Mouse (Mus musculus) CD4-positive, CD25-positive, alpha-beta regulatory T cell, adult 2 months (primary cell): ENCODE data around the gene 2200002D01Rik.
"Not testable (repeated sequence)": the region's sequence is repeated elsewhere in the genome, so short reads cannot be mapped to it uniquely, and the experiment has no call there.

Experiments
- DNase-seq: peaks from one replicate; pipeline ENCODE4 v3.0.0-alpha.2; 2012; ENCODE audit warnings: low read depth, low spot score

Gene 2200002D01Rik

DNA sequence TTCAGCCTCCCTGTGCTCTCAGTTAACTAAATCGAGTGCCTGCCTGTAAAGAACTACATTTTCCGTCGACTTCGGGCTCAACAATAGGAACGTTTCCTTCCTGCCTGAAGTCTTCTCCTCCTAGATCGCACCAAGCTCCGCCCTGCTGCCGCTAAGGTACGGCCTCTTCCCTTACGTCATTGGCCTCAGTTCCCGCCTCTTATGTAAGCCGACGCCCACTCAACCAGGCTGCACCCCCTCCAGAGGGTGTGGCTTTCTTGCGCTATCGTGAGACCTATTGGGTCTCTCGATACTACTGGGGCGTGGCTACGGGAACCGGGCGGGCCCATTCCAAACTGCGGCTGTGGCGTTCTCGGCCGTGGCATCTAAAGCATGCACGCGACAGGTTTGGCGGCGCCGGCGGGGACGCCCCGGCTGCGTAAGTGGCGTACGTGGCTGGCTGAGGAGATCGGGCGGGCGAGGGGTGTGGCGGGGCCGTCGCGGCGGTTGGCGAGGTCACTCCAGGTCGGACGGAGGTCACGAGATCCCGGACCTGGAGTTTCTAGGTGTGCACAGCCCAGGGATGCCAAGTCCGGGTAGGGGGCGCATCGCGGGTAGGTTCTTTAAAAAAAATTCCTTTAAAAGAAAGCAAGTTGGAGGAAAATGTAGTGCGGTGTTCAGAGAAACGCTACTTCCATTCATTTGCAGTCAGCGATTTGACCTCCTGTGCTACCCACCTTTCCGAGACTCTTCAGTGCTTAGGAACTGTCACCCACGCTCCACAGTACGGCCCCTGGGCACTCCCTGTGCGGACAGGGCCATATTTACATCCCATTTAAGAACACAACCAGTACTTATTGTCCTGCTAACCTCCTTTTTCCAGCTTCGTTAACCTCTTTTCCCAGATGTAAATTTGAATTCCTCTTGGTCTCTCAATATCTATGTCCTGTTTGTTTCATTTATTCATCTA, 10.0 kb downstream of the 2200002D01Rik start, which contains the start of gene Yif1b:
Yif1b (plus strand) TSS at position 311 of the 949 bp plus-strand sequence.
- DNase-seq, result peak; percentile 100

- DNase-seq, result not testable (repeated sequence)
Observed at GRCm38 (mm10) chr7:29237596-29237995, 10.7 kb downstream of the 2200002D01Rik start.

GRCm38 (mm10) chr7:29236593-29236992, 11.7 kb downstream of the 2200002D01Rik start:
- no peak for DNase-seq

DNA sequence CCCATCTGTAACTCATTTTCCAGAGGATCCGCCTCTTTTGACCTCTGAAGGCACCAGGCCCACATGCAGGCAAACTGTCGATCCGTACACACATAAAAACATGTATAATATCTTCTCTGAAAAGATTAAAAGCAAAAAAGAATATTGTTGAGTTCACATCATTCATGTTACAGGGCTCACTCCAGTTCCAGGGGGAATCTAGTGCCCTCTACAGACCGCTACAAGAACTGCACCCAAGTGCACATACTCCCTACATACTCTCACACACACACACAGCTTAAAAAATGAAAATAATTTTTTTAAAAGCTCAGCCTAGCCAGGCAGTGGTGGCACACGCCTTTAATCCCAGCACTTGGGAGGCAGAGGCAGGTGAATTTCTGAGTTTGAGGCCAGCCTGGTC, 13.6 kb downstream of the 2200002D01Rik start:
- DNase-seq, result peak; percentile 45

DNA sequence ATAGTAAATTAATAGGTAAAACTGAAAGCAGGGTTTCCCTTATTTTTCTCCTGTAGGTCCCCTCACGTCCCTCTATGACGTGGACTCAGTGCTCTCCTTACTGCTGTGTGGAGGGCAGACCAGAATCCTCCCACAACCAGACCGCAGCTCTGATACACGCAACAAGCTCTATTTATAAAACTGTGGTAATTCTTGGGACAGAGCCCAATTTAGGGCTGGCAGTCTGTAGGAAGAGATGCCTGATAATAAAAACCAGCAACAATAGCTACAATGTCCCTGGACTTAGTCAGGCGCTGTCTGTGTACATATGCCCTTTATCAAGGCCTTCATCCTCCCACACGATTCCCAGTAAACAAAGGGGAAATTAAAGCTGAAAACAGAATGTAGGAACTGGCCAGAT, 14.5 kb downstream of the 2200002D01Rik start:
- no peak for DNase-seq

GRCm38 (mm10) chr7:29232247-29233013, 15.8 kb downstream of the 2200002D01Rik start, which contains the start of gene Kcnk6:
Gene Kcnk6, minus strand, starts transcription at chr7:29232515.
- DNase-seq, result peak; percentile 55

DNA sequence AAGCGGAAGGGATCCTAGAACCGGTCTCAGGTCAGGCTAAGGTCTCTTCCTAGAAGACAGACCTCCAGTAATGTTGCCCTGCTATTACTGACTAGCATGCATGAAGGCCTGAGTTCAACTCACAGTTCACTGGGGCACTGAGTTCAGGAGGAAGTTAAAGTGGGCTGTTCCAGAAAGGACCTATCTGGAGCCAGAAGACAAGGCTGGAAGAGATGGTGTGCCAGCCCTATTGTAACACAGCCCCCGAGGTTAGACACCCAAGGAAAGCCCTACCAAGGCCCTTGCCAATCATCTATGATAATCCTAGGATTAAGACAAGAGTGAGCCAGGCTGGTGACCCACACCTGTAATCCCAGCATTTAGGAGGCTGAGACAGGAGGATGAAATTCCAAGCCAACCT, 16.7 kb downstream of the 2200002D01Rik start:
- no peak for DNase-seq

DNA sequence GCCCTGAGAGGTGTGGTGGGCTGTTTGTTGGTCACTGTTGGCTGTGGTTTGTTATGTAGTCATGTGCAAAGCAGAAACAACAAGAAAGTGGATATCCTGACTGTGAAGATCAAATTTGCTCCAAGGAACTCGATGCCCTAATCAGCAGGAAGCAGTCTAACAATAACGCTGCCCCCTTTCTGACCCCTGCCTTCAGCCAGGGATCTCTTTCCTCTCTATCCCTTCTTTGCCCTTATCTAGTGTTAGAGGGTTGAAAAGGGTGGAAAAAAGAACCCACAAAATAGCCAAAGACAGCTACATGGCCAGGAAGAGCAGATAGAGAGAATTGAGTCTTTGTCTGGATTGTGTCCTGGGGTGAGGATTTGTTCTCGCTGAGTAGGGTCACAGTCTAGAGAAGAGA, 17.7 kb downstream of the 2200002D01Rik start:
- no peak for DNase-seq

- DNase-seq, result no peak
Observed at GRCm38 (mm10) chr7:29228202-29228601, 20.1 kb downstream of the 2200002D01Rik start.

DNA sequence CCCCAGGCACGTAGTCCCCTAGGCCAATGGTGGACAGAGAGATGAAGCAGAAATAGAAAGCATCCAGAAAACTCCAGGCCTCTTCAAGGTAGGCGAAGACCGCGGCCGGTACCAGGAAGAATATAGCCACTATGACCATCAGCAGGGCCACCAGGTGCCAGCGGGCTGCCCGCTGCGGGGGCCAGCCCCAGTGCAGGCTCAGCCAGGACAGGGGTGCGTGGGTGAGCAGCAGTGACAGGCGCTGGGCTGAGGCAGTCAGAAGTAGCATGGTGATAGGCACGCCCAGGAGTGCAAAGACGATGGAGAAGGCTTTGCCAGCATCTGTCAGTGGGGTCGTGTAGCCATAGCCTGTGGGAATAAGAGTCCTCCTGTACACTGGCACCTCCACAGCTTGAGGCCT, 22.7 kb downstream of the 2200002D01Rik start:
- DNase-seq, result no peak

DNA sequence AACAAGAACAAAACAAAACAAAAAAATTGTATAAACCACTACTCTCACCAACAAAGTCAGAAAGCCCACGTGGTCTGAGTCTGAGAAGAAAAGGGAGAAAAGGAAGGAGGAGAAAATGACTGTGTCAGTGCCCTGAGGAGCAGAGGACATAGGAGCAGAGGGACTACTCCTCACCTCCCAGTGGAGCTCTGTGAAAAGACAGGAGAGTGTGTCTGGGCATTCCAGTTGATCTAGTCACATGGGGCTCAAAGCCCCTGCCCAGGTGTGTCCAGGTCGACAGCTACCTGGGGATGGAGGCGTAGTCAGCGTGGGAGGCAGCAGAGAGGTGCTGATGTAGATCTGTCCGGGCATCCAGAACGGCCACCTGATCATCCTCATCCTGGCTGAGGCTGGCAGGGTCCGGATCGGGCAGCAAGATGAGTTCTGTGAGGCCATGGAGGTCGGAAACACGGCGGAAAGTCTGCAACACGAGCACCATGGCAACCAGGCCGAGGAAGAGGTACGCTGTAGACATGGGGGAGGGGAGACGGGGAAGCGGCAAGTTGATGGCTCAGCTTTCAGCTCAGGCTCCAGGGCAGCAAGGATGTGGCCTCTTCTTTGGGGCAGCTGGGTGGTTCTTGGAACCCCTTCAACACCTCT, 23.4 kb downstream of the 2200002D01Rik start:
- peak; percentile 58 for DNase-seq

DNA sequence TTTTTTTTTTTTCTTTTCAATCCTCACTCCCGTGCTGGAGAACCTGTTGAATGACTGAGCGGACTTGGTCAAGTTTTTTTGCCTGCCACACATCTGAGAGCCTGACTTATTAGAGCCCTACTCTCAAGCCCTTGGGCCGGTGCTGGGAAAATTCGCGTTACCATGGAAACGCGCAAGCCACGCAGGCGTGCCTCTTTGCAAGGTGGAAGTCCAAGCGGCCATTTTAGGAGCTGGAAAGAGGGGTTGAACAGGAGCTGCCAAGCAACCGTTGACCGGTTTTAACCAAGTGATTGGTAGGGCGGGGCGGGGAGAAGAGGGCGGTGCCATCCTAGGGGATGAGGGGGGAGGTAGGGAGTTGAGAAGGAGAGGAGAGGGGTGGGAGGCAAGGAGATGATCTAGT, 33.4 kb downstream of the 2200002D01Rik start:
- DNase-seq, result no peak

DNA sequence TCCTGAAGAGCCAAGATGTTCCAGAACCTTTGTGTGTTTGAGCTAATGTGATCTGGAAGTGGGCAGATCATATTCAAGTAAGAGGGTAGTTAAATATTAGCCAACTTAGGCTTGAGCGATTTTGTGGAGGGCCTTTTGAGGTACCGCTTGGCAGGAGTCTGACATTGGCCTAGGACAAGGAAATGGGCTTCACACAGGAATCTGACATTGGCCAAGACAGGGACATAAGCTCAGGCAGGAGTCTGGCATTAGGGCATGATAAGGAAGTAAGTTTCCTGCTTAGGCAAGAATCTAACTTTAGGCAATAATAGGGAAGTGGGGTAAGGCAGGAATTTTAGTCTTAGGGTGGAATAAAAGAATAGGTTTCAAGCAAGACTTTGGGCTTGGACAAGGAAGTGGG, 34.0 kb downstream of the 2200002D01Rik start:
- no peak for DNase-seq

DNA sequence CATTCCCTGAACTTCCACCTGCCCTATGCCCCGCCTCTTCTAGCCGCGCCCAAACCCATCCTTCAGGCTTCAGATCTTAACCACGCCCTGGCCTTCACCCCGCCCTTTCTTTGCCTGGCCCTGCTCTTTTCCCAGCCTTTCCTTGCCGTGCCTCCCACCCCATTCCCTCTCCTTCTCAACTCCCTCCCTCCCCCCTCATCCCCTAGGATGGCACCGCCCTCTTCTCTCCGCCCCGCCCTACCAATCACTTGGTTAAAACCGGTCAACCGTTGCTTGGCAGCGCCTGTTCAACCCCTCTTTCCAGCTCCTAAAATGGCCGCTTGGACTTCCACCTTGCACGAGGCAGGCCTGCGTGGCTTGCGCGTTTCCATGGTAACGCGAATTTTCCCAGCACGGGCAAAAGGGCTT, 34.6 kb downstream of the 2200002D01Rik start, which contains the start of gene Catsperg1:
Catsperg1 (minus strand) TSS at position 361 of the 408 bp plus-strand sequence.
- no peak for DNase-seq

DNA sequence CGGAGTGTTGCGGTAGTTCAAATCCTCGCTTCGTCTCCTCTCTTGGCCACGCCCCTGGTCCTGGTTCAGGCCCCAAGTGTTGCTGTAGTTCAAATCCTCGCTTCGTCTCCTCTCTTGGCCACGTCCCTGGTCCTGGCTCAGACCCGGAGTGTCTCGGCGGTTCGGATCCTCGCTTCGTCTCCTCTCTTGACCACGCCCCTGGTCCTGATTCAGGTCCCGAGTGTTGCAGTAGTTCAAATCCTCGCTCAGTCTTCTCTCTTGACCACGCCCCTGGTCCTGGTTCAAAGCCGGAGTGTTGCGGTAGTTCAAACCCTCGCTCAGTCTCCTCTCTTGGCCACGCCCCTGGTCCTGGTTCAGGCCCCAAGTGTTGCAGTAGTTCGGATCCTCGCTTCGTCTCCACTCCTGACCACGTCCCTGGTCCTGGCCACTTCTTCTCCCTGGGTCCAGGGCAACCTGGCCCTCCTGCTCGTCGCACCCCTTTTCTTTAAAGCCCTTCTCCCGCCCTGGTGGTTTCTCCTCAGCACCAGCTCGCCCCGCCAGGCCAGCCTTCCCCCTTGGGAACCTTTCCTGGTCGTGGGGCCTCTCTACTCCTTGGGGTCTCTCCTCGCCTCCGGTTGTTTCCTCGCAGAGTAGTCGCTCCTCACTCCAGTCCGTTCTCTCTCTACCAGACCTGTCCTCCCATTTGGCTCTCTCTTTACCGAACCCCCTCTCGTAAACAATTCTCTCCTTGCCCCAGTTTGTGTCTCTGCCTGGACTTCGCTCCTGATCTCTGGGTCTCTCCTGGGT, 35.3 kb downstream of the 2200002D01Rik start:
- not testable (repeated sequence) for DNase-seq

DNA sequence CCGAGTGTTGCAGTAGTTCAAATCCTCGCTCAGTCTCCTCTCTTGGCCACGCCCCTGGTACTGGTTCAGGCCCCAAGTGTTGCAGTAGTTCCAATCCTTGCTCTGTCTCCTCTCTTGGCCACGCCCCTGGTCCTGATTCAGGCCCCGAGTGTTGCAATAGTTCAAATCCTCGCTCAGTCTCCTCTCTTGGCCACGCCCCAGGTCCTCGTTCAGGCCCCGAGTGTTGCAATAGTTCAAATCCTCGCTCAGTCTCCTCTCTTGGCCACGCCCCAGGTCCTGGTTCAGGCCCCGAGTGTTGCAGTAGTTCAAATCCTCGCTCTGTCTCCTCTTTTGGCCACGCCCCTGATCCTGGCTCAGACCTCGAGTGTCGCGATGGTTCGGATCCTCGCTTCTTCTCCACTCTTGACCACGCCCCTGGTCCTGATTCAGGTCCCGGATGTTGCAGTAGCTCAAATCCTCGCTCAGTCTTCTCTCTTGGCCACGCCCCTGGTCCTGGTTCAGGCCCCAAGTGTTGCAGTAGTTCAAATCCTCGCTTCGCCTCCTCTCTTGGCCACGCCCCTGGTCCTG, 36.0 kb downstream of the 2200002D01Rik start:
- DNase-seq, result no peak

DNA sequence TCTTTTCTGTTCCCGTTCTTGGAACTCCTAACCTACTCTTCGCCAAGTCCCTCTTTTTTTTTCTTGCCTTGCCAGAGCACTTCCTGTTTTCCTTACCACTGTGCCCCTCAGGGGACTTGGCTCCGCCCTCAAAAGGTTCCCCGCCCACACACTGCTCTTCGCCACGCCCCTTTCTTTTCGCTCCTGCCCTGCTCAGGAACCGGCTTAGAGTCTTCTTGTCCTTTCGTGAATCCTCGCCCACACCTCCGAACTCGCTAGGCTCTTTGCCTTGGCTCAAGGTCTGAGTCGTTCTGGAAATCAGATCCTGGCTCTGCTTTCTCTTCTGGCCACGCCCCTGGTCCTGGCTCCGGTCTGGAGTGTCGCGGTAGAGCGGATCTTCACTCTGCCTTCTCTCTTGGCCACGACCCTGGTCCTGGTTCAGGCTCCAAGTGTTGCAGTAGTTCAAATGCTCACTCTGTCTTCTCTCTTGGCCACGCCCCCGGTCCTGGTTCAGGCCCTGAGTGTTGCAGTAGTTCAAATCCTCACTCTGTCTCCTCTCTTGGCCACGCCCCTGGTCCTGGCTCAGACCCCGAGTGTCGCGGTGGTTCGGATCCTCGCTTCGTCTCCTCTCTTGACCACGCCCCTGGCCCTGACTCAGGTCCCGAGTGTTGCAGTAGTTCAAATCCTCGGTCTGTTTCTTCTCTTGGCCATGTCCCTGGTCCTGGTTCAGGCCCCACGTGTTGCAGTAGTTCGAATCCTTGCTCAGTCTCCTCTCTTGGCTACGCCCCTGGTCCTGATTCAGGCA, 36.7 kb downstream of the 2200002D01Rik start:
- DNase-seq, result peak; percentile 91

DNA sequence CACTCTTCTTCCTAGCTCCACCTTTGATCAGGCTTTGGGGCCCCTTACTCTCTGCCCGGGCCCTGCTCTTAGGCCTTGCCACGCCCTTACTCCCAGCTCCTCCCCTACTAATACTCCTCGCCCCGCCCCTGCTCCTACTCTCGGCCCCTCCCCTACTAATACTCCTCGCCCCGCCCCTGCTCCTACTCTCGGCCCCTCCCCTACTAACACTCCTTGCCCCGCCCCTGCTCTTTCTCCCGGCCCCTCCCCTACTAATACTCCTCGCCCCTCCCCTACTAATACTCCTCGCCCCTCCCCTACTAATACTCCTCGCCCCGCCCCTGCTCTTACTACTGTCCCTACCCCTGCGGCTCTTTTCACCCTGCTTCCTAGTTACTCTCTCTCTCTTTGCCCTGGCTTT, 37.3 kb downstream of the 2200002D01Rik start:
- peak; percentile 71 for DNase-seq

GRCm38 (mm10) chr7:29202577-29202976, 45.7 kb downstream of the 2200002D01Rik start:
- no peak for DNase-seq
